Mouse (Mus musculus) liver, adult (tissue): ENCODE results near the gene Nyx.

ENCODE experiments used
- GATA4 ChIP-seq: IDR thresholded peaks from 2 replicates; pipeline ENCODE4 v1.6.1; 2014; ENCODE audit warnings: mild to moderate bottlenecking, low read length; ENCODE audit not compliant: insufficient replicate concordance

Nyx gene

GRCm38 (mm10) chrX:13520566-13520965 is 54.7 kb downstream of the Nyx start:
- no peak for TF ChIP-seq GATA4

GRCm38 (mm10) chrX:13521288-13521687 is 55.4 kb downstream of the Nyx start:
- no peak for TF ChIP-seq GATA4
